Mouse (Mus musculus): ENCODE data around the gene Kalrn. TPM values are rescaled to one million over a fixed set of nuclear protein-coding genes. Genes with fewer than 3 reads are reported as not detected.

Gene Kalrn
- polyA plus RNA-seq, 2 experiments, result 8.8 to 11.7 TPM

DNA sequence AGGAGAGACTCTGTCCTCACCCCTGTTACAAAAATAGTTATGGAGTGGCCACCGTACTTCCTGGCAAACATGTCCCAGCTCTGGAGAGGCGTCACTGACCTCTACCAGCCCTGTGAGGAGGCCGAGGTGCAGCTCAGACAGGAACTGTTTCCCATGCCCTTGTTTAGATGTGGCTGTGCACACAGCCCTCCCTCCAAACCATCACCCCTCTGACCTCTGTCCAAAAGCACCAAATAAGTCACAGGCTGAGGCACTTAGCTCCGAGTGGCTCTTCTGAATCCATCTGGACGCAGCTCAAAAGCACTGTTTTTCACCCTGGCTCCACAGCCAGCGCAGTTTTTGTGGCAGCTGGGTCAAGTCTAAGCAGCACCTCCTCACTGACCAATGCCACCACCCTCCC lies 220.6 kb downstream of the Kalrn start:
- no peak for ATAC-seq (ENCODE audit: low FRiP score, low read depth)
- Histone ChIP-seq H3K9me3 (ENCODE audit: control insufficient read depth, low read length) (no peaks in the 10 kb centered on the region), H3K4me1 (ENCODE audit: control insufficient read depth, insufficient read depth, low read length) (no peaks in the 10 kb centered on the region), H3K4me3 (replicated peaks; ENCODE audit: low read length) (no peak overlapping the region), H3K27me3 (ENCODE audit: control insufficient read depth, insufficient read depth, low read length) (no peaks in the 10 kb centered on the region), H3K4me2 (replicated peaks; ENCODE audit: low read depth, low read length, severe bottlenecking) (no peak overlapping the region), H3K9ac (ENCODE audit: low read depth, low read length, severe bottlenecking) (no peak overlapping the region), H3K36me3 (ENCODE audit: control insufficient read depth, insufficient read depth, low read length) (peaks cover 5% of the 10 kb centered on the region; the same call in 1 of the 2 replicates), H3K27ac (replicated peaks; ENCODE audit: low read depth, low read length) (no peak overlapping the region)
- DNase-seq (ENCODE audit: low spot score), result no peak
- 27% methylated on average over 6 of the region's 6 CpGs for WGBS
- no peak for TF ChIP-seq POLR2A (IDR thresholded peaks at IDR 0.05; ENCODE audit: borderline replicate concordance, extremely low read depth, insufficient read depth, insufficient read length)

DNA sequence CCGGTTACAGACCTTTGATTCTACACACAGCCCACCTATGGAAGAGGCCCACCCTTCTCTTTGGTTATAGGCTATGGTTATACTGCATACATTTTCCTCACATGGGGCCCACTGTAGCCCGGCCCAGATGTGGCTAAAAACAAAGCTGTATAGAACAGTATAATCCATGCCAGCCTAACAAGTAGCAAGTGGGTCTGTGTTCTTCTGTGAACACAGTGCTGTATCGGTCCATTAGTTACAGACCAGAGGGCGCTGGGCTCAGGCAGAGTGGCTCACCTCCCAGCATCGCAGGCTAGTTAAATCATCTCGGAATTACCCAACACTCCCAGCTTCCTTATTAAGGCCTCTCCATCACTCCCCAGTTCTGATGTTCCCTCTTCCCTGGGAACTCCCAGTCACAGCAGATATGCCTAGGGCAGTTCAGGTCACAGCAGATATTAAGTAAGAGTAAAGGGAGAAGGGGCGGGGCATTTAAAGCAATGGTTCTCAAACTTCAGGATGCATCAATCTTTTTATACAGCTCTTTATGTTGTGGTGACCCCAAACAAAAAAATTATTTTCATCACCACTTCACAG lies 221.7 kb downstream of the Kalrn start:
- 0 out of 2 replicates have a peak, but pooled peaks cover 3% of the 10 kb centered on the region for H3K4me1 ChIP-seq (ENCODE audit: control insufficient read depth, insufficient read depth, low read length)
- WGBS, result 71% methylated on average over 7 of the region's 7 CpGs
- no peak for ATAC-seq (ENCODE audit: low FRiP score, low read depth)
- no peaks in the 10 kb centered on the region for H3K36me3 ChIP-seq (ENCODE audit: control insufficient read depth, insufficient read depth, low read length)
- no peaks in the 10 kb centered on the region for H3K27me3 ChIP-seq (ENCODE audit: control insufficient read depth, insufficient read depth, low read length)
- no peak overlapping the region for H3K27ac ChIP-seq (replicated peaks; ENCODE audit: low read depth, low read length)
- no peak for DNase-seq (ENCODE audit: low spot score)
- H3K4me3 ChIP-seq (replicated peaks; ENCODE audit: low read length), result no peak overlapping the region
- no peak for TF ChIP-seq POLR2A (IDR thresholded peaks at IDR 0.05; ENCODE audit: borderline replicate concordance, extremely low read depth, insufficient read depth, insufficient read length)
- no peak overlapping the region for H3K9ac ChIP-seq (ENCODE audit: low read depth, low read length, severe bottlenecking)
- H3K9me3 ChIP-seq (ENCODE audit: control insufficient read depth, low read length), result no peaks in the 10 kb centered on the region
- H3K4me2 ChIP-seq (replicated peaks; ENCODE audit: low read depth, low read length, severe bottlenecking), result no peak overlapping the region

DNA sequence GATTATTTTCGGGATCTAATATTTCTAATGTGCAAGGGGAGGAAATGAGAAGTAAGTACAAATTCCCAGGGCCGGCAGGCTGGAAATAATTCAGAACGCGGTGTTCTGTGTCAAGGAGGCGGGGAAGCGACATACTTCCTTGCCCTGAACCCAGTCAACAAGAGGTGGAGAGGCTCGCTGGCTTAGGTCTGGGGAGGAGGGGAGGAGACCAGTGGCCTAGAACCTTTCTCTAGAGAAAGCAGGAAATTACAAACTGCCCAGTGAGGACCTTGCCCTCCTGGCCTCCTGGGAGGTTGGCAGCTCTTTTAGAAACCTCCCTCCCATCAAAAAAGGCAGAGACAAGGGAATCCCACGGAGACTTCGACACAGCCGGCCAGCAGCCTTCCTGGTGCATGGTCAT lies 225.8 kb downstream of the Kalrn start:
- Histone ChIP-seq H3K9me3 (ENCODE audit: control insufficient read depth, low read length) (no peaks in the 10 kb centered on the region), H3K27me3 (ENCODE audit: control insufficient read depth, insufficient read depth, low read length) (no peaks in the 10 kb centered on the region), H3K4me1 (ENCODE audit: control insufficient read depth, insufficient read depth, low read length) (0 out of 2 replicates have a peak, but pooled peaks cover 3% of the 10 kb centered on the region), H3K9ac (ENCODE audit: low read depth, low read length, severe bottlenecking) (no peak overlapping the region), H3K4me3 (replicated peaks; ENCODE audit: low read length) (no peak overlapping the region), H3K36me3 (ENCODE audit: control insufficient read depth, insufficient read depth, low read length) (no peaks in the 10 kb centered on the region), H3K27ac (replicated peaks; ENCODE audit: low read depth, low read length) (no peak overlapping the region), H3K4me2 (replicated peaks; ENCODE audit: low read depth, low read length, severe bottlenecking) (no peak overlapping the region)
- DNase-seq (ENCODE audit: low spot score), result no peak
- 55% methylated on average over 10 of the region's 10 CpGs for WGBS
- TF ChIP-seq POLR2A (IDR thresholded peaks at IDR 0.05; ENCODE audit: borderline replicate concordance, extremely low read depth, insufficient read depth, insufficient read length), result no peak
- no peak for ATAC-seq (ENCODE audit: low FRiP score, low read depth)

DNA sequence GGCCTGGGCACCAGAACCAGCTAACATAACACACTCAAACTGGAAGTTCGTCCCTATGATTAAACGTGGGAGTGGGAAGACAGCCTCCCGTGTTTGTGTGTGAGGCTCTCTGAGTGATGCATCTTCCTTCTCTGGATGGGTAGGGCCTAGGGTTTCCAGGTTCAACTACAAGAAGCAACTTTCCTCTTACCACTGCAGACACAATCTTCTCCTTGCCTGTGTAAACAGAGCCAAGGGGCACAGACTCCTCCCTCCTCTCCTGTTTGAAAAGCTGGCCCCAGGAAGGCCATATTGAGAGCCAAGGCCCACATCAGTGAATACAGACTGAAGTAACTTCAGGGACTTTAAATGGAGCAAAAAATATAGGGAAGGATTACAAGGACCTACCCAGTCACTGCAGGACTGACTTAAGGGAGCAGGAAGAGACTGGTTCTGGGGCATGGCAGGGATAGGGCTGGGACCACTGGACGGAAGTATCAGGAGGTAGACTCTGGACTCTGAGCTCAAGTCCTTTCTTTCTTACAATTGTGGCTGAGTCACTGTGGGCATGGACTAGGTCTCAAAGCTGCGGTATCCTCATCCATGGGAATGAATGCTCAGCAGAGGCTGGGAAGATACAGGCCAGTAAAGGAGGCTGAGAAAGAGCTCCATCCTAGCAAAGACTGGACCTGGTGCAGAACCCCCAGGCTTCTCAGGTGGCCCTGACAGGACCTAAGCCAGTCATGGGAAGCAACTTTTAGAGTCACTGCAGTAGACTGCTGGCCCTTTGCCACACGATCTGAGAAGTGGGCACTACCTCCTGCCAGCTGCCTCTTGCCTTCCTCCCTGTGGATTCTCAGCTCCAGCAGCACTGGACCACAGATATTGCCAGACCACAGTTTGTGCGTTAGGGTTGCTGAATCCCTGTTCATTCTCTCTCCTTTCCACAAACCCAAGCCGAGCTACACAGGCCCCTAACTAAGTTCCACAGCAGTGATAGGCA lies 228.1 kb downstream of the Kalrn start:
- ATAC-seq (ENCODE audit: low FRiP score, low read depth), result no peak

DNA sequence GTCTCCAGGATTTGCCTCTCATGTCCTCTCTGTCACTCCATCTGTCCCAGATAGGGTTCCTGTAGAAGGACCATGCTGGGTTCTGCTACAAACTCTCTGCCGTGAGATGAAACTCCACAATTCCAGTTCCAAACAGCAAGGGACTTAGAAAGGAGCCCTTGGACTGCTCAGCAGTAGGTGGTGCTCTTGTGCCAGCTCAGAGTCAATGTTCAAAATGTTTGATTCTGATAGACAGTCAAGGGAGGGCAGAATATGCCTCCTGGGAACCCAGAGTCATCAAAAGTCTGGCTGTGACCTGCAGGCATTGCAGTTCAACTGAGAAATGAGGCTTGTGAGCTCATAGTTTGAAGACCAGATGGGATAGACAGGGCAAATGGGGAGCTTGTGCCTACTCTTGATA lies 229.4 kb downstream of the Kalrn start:
- H3K4me1 ChIP-seq (ENCODE audit: control insufficient read depth, insufficient read depth, low read length), result 0 out of 2 replicates have a peak, but pooled peaks cover 3% of the 10 kb centered on the region
- 52% methylated on average over 1 of the region's 1 CpGs for WGBS
- ATAC-seq (ENCODE audit: low FRiP score, low read depth) (no peak), DNase-seq (ENCODE audit: low spot score) (peak; percentile 56)
- no peaks in the 10 kb centered on the region for H3K36me3 ChIP-seq (ENCODE audit: control insufficient read depth, insufficient read depth, low read length)
- no peaks in the 10 kb centered on the region for H3K9me3 ChIP-seq (ENCODE audit: control insufficient read depth, low read length)
- no peak overlapping the region for H3K9ac ChIP-seq (ENCODE audit: low read depth, low read length, severe bottlenecking)
- no peak overlapping the region for H3K4me2 ChIP-seq (replicated peaks; ENCODE audit: low read depth, low read length, severe bottlenecking)
- H3K27me3 ChIP-seq (ENCODE audit: control insufficient read depth, insufficient read depth, low read length), result no peaks in the 10 kb centered on the region
- no peak for TF ChIP-seq POLR2A (IDR thresholded peaks at IDR 0.05; ENCODE audit: borderline replicate concordance, extremely low read depth, insufficient read depth, insufficient read length)
- no peak overlapping the region for H3K27ac ChIP-seq (replicated peaks; ENCODE audit: low read depth, low read length)
- no peak overlapping the region for H3K4me3 ChIP-seq (replicated peaks; ENCODE audit: low read length)

More for the DNA sequence above, 228.1 kb downstream of the Kalrn start:
- Histone ChIP-seq H3K36me3 (ENCODE audit: control insufficient read depth, insufficient read depth, low read length) (no peaks in the 10 kb centered on the region), H3K27ac (replicated peaks; ENCODE audit: low read depth, low read length) (no peak overlapping the region), H3K9ac (ENCODE audit: low read depth, low read length, severe bottlenecking) (no peak overlapping the region), H3K9me3 (ENCODE audit: control insufficient read depth, low read length) (no peaks in the 10 kb centered on the region), H3K4me1 (ENCODE audit: control insufficient read depth, insufficient read depth, low read length) (0 out of 2 replicates have a peak, but pooled peaks cover 3% of the 10 kb centered on the region), H3K4me2 (replicated peaks; ENCODE audit: low read depth, low read length, severe bottlenecking) (no peak overlapping the region), H3K4me3 (replicated peaks; ENCODE audit: low read length) (no peak overlapping the region), H3K27me3 (ENCODE audit: control insufficient read depth, insufficient read depth, low read length) (no peaks in the 10 kb centered on the region)
- TF ChIP-seq POLR2A (IDR thresholded peaks at IDR 0.05; ENCODE audit: borderline replicate concordance, extremely low read depth, insufficient read depth, insufficient read length), result no peak
- 86% methylated on average over 8 of the region's 8 CpGs for WGBS
- no peak for DNase-seq (ENCODE audit: low spot score)

All from limb, embryonic 14.5 days (tissue).